Mouse (Mus musculus): ENCODE data around the gene Gm2663. TPM values are rescaled to one million over a fixed set of nuclear protein-coding genes. Genes with fewer than 3 reads are reported as not detected.

The Gm2663 gene
- polyA plus RNA-seq (2014; fragmentation: Illumina TruSeq; extraction: RNeasy Lipid Tissue Mini Kit (QIAGEN cat#74804); ENCODE audit: low read depth, low replicate concordance), result not detected

DNA sequence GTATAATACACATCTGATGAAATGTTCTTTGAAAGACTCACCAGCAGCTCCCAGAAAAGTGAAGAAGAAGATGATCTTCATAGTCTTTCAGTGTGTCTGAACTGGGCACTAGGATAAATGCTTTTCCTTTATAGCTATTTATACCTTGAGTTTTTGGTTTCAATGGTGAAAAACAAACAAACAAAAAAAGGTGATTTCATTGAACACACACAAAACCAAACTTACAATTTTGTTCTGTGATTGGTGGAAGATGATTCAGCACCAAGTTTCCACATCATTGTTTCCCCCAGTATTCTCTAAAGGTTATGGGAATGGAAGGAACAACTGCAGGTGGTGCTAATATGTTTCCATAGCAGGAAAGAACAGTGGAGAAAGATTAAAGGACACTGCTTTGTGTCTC lies at the start of gene Gm2663:
Gene Gm2663, minus strand, starts transcription at position 101 of the 400 bp plus-strand sequence.

DNA sequence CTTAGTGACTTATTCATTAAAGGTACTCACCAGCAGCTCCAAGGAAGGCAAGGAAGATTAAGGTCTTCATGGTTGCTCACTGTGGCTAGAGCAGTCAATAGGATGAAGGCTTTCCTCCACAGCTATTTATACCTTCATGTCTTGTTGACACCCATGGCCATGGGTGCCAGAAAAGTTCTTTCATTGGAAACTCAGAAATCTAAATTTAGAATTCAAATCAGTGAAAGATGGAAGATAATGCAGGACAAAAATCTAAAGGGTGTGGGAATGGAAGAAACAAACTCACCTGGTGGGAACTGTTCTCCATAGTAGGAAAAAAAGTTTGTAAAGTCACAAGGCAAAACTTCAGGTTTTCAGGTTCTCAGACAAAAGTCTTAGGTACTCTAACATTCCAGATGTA lies 36.1 kb upstream of the Gm2663 start, which contains the start of gene 2210010C04Rik:
Gene 2210010C04Rik, minus strand, starts transcription at position 101 of the 400 bp plus-strand sequence.

DNA sequence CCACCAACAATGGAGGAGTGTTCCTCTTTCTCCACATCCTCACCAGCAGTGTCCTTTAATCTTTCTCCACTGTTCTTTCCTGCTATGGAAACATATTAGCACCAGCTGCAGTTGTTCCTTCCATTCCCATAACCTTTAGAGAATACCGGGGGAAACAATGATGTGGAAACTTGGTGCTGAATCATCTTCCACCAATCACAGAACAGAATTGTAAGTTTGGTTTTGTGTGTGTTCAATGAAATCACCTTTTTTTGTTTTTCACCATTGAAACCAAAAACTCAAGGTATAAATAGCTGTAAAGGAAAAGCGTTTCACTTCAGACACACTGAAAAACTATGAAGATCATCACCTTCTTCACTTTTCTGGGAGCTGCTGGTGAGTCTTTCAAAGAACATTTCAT lies 34.8 kb downstream of the Gm2663 start, which contains the start of gene 1810009J06Rik:
Gene 1810009J06Rik, plus strand, starts transcription at position 301 of the 400 bp plus-strand sequence.

DNA sequence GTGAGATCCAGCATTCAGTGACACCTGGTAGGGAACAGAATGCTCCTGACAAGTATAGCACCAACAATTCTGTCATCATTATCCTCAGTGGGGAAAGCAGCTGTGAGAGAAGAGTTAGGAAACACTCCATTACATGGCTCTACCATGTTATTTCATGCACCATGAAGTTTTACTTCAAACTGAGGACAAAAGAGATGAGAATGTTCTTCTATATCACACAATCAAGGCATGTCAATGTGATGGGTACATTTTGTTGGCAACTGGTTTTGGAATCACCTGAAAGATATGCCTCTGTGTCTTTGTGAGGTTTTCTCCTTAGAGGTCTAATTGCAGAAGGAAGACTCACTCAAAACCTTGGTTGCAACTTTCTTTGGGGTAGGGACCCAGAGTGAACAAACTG lies 47.5 kb downstream of the Gm2663 start, which contains the start of gene Gm4744:
Gene Gm4744, minus strand, starts transcription at position 101 of the 400 bp plus-strand sequence.

Other genes with a start within 250 kb of the Gm2663 start
- gene Moxd2, start 112.0 kb downstream of the Gm2663 start, polyA plus RNA-seq (2014; fragmentation: Illumina TruSeq; extraction: RNeasy Lipid Tissue Mini Kit (QIAGEN cat#74804); ENCODE audit: low read depth, low replicate concordance), result not detected
- not detected for gene Prss58, start 99.1 kb downstream of the Gm2663 start, polyA plus RNA-seq (2014; fragmentation: Illumina TruSeq; extraction: RNeasy Lipid Tissue Mini Kit (QIAGEN cat#74804); ENCODE audit: low read depth, low replicate concordance)
- not detected for gene 1700074P13Rik, start 58.9 kb downstream of the Gm2663 start, polyA plus RNA-seq (2014; fragmentation: Illumina TruSeq; extraction: RNeasy Lipid Tissue Mini Kit (QIAGEN cat#74804); ENCODE audit: low read depth, low replicate concordance)
- not detected for gene Gm4744, start 47.6 kb downstream of the Gm2663 start, polyA plus RNA-seq (2014; fragmentation: Illumina TruSeq; extraction: RNeasy Lipid Tissue Mini Kit (QIAGEN cat#74804); ENCODE audit: low read depth, low replicate concordance)
- not detected for gene 1810009J06Rik, start 34.7 kb downstream of the Gm2663 start, polyA plus RNA-seq (2014; fragmentation: Illumina TruSeq; extraction: RNeasy Lipid Tissue Mini Kit (QIAGEN cat#74804); ENCODE audit: low read depth, low replicate concordance)
- gene 2210010C04Rik, start 36.0 kb upstream of the Gm2663 start, polyA plus RNA-seq (2014; fragmentation: Illumina TruSeq; extraction: RNeasy Lipid Tissue Mini Kit (QIAGEN cat#74804); ENCODE audit: low read depth, low replicate concordance), result not detected